Mouse (Mus musculus) heart, postnatal 25 days (tissue): ENCODE data around the gene Bpi. TPM values are rescaled to one million over a fixed set of nuclear protein-coding genes. Genes with fewer than 3 reads are reported as not detected.

Experiments used
- DNase-seq: peaks from one replicate; pipeline ENCODE4 v3.0.0; 2022; ENCODE audit warnings: low spot score
- intact Hi-C: fragments of 180-260 bp; cut with DNase I; formaldehyde crosslinking; loops from one replicate; pipeline ENCODE4 v1.15.1; 2025
- total RNA-seq, 2 experiments: library from RNA; stranded (reverse); gene quantifications; 2 replicates each; pipeline ENCODE4 v1.2.3; 2021

Gene Bpi
- total RNA-seq, 2 experiments from 2014 or later: not detected

GRCm38 (mm10) chr2:158281497-158282205 is 23.8 kb downstream of the Bpi start:
- intact Hi-C loops: loop anchor here (5.0 kb wide), 1 partner anchor 61 kb away; no protein-coding TSS in a partner anchor
- no peak for DNase-seq

GRCm38 (mm10) chr2:158283136-158283535 is 25.2 kb downstream of the Bpi start:
- intact Hi-C loops: loop anchor here (5.0 kb wide), 1 partner anchor 59 kb away; no protein-coding TSS in a partner anchor
- DNase-seq: no peak

GRCm38 (mm10) chr2:158283771-158284170 is 25.9 kb downstream of the Bpi start:
- no peak for DNase-seq
- intact Hi-C loops: loop anchor here (5.0 kb wide), 1 partner anchor 59 kb away; no protein-coding TSS in a partner anchor

GRCm38 (mm10) chr2:158284571-158284970 is 26.7 kb downstream of the Bpi start:
- DNase-seq: peak; percentile 16
- intact Hi-C loops: loop anchor here (5.0 kb wide), 1 partner anchor 58 kb away; no protein-coding TSS in a partner anchor

GRCm38 (mm10) chr2:158285655-158286054 is 27.8 kb downstream of the Bpi start:
- intact Hi-C loops: no loop called here
- no peak for DNase-seq

- no peak for DNase-seq
- intact Hi-C loops: no loop called here
Observed at GRCm38 (mm10) chr2:158295700-158296099, 37.8 kb downstream of the Bpi start.

GRCm38 (mm10) chr2:158299203-158299602 is 41.3 kb downstream of the Bpi start:
- intact Hi-C loops: no loop called here
- no peak for DNase-seq

- intact Hi-C loops: no loop called here
- DNase-seq: no peak
Observed at GRCm38 (mm10) chr2:158299731-158300130, 41.8 kb downstream of the Bpi start.

- no peak for DNase-seq
- intact Hi-C loops: no loop called here
Observed at GRCm38 (mm10) chr2:158302807-158303206, 44.9 kb downstream of the Bpi start.

- intact Hi-C loops: no loop called here
Observed at GRCm38 (mm10) chr2:158305948-158306695, 48.2 kb downstream of the Bpi start, which contains the start of gene Lbp. Gene Lbp, plus strand, starts transcription at chr2:158306493.

GRCm38 (mm10) chr2:158306696-158307049 is 48.8 kb downstream of the Bpi start:
- intact Hi-C loops: no loop called here
- no peak for DNase-seq

More at GRCm38 (mm10) chr2:158305948-158306695, 48.2 kb downstream of the Bpi start, which contains the start of gene Lbp:
- peak; percentile 54 for DNase-seq

- no peak for DNase-seq
- intact Hi-C loops: no loop called here
Observed at GRCm38 (mm10) chr2:158308276-158308675, 50.4 kb downstream of the Bpi start.

GRCm38 (mm10) chr2:158313089-158313488 is 55.2 kb downstream of the Bpi start:
- no peak for DNase-seq
- intact Hi-C loops: no loop called here

GRCm38 (mm10) chr2:158316371-158316770 is 58.5 kb downstream of the Bpi start:
- intact Hi-C loops: no loop called here
- no peak for DNase-seq

GRCm38 (mm10) chr2:158317026-158317425 is 59.1 kb downstream of the Bpi start:
- intact Hi-C loops: no loop called here

GRCm38 (mm10) chr2:158321596-158321995 is 63.7 kb downstream of the Bpi start:
- no peak for DNase-seq
- intact Hi-C loops: no loop called here

More at GRCm38 (mm10) chr2:158317026-158317425, 59.1 kb downstream of the Bpi start:
- no peak for DNase-seq

GRCm38 (mm10) chr2:158322845-158323244 is 65.0 kb downstream of the Bpi start:
- DNase-seq: no peak
- intact Hi-C loops: no loop called here

- intact Hi-C loops: no loop called here
- DNase-seq: no peak
Observed at GRCm38 (mm10) chr2:158324531-158325190, 66.8 kb downstream of the Bpi start.

- intact Hi-C loops: no loop called here
- no peak for DNase-seq
Observed at GRCm38 (mm10) chr2:158325609-158326008, 67.7 kb downstream of the Bpi start.
